Mouse (Mus musculus) bone marrow macrophage, adult 2 months (primary cell): Measurements from ENCODE around the gene Olfr157.

Experiments
- CTCF ChIP-seq: IDR thresholded peaks from 2 replicates; pipeline ENCODE4 v1.5.1; 2012; ENCODE audit warnings: low read depth, mild to moderate bottlenecking, low read length, moderate library complexity
- POLR2A ChIP-seq: IDR thresholded peaks from 2 replicates; pipeline ENCODE4 v1.6.1; 2012; ENCODE audit warnings: mild to moderate bottlenecking, low read depth, low read length, borderline replicate concordance

- TF ChIP-seq CTCF (no peak), POLR2A (no peak)
Observed at GRCm38 (mm10) chr4:43834749-43835148, 5.3 kb downstream of the Olfr157 start.
